Mouse (Mus musculus) liver, postnatal 0 days (tissue): ENCODE data around the gene Vgf.

ENCODE experiments used
- CTCF ChIP-seq: sonication (generic); IDR thresholded peaks from 2 replicates; pipeline ENCODE4 v1.5.1; 2016; ENCODE audit warnings: antibody characterized with exemption, low read depth
- EP300 ChIP-seq: IDR thresholded peaks from 2 replicates; pipeline ENCODE4 v1.6.1; 2016; ENCODE audit warnings: antibody characterized with exemption, low read depth, mild to moderate bottlenecking

- TF ChIP-seq CTCF (no peak), EP300 (no peak)
Measured at GRCm38 (mm10) chr5:137076191-137076930, 50.2 kb downstream of the Vgf start.
